Mouse (Mus musculus) embryonic stem cell, embryonic (primary cell): ENCODE results near the gene Gsta3.
"Not testable (repeated sequence)": the region's sequence is repeated elsewhere in the genome, so short reads cannot be mapped to it uniquely, and the experiment has no call there.

Experiments used
- CTCF ChIA-PET, 4 experiments: fragments of 300-600 bp in 2 of 4; fragments of 350-600 bp in 2 of 4; sonication (Branson Sonifier 250); formaldehyde crosslinking; loops; one replicate each; lab custom pipeline; 2022; ENCODE audit warnings: inconsistent platforms in 2 of 4; lab: Charles Lee
- POLR2A ChIA-PET, 4 experiments: fragments of 300-600 bp in 2 of 4; fragments of 350-600 bp in 2 of 4; sonication (Branson Sonifier 250); formaldehyde crosslinking; loops; one replicate each; lab custom pipeline; 2022; ENCODE audit warnings: antibody characterized with exemption in 4 of 4, inconsistent platforms in 1 of 4; lab: Charles Lee

Gene Gsta3

DNA sequence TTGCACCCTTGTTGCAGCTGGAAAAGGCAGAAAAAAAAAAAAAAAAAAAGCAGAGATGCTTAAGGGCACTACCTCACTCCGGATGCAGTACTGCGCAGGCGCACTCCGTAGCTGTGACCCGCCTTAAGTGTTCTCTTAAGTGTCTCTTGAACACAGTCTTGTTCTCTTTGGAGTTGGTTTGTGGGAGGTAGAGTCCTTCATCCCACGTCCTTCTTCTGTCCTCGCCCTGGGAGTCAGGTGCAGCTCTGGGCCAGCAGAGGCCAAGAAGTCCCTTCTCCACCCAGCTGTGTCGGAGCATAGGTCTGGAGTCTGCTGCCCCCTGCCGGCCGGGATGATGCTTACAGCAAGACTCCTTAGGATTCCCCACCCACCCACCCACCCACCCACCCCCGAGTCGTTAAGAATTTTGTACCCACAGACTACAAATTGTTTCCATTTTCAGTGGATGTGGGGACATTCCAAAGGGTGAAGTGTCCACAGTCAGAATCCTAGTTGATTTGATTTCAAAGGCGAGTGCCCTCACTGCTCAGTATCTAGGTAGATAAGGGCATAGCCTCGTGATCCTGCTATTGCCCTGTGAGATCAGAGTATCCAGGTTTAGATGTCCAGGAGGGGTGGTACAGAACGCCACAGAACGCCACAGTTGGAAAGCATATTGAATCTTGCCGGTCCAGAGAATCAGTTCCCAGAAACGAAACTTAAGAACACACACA, 31.1 kb downstream of the Gsta3 start:
- ChIA-PET POLR2A (interaction anchor here (0.6 to 1.5 kb wide), 8 partner anchors 12 to 459 kb away, joined by 3 to 6 read pairs (median 3); partner anchors contain the start of gene Tmem14a (in 3 of the 4)), CTCF (interaction anchor here (0.6 to 2.8 kb wide), 25 partner anchors 8 to 428 kb away, joined by 3 to 44 read pairs (median 4); partner anchors contain the start of gene Tmem14a (in 4 of the 4))

DNA sequence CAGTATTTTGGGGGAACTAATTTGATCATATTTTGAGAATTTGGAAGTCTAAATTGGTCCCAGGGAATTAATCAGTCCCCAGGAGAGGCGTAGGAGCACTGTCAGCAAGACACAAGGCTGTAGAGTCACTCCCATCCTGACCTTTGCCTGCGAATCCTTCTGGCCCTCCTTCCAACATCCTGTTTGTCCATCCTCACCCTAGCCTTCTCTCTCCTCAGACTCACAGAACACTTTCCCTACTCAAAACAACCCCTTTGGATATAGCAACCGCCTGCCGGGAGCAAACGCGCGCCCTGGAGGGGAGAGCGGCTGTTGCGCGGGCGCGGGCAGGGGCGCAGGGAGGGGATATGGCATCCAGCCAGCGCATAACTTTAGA, 31.7 kb downstream of the Gsta3 start:
- ChIA-PET CTCF (interaction anchor here (0.8 to 2.8 kb wide), 11 partner anchors 16 to 106 kb away, joined by 3 to 44 read pairs (median 9); partner anchors contain the start of gene Tmem14a (in 4 of the 4)), POLR2A (interaction anchor here in 3 of 4 experiments (1.2 to 1.5 kb wide), 4 partner anchors 12 to 54 kb away, joined by 3 to 5 read pairs (median 3); partner anchors contain the start of gene Tmem14a (in 3 of the 3))

DNA sequence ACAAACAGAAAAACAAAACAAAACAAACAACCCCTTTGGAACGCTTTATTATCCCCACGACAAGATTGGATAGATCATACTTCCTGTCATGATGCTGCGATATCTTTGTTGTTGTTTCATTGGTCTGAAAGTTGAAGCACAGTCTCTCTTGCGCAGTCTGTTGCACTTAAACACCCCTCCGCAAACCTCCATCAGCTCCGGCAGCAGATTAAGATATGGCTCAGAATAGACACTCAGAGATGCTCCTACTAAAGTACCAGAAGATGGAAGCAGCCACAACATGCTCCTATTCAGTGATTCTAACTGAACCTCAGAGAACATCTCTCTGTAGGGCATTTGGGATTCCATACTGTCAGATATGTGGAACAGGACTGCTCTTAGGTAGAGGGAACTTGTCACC, 32.7 kb downstream of the Gsta3 start:
- ChIA-PET POLR2A (interaction anchor here in 1 of 4 experiments (0.6 kb wide), 1 partner anchor 139 kb away, joined by 3 read pairs; no protein-coding TSS in a partner anchor), CTCF (interaction anchor here in 2 of 4 experiments (1.0 to 1.5 kb wide), 3 partner anchors 55 to 107 kb away, joined by 3 read pairs; partner anchors contain the start of gene Tmem14a (in 1 of the 2))

DNA sequence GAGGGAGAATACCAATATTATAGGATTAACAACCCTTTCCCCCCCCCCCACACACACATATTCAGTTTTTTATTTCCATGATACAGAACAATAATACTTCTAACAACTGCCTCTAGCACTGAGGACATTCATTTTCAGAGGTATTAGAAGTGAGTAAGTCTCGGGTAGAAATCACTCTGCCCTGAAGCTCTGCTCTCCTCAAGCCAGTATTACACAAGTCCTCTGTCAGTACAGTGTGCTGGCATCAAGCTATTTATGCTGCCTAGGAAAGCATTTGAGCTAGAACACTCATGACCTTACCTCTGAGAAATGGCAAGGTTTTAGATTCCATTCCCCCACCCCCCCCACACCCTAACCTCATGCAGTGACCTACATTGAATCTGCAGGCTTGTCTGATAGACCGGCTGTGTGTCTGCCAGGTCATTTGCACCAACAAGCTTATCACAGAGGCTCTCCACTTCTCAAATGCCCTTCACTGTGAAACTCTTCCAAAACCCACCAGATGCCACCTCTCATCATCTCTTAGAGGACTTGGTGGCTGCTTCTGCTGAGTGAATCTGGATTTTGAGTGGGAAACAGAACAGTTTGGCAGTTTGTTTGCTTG, 34.1 kb downstream of the Gsta3 start:
- CTCF ChIA-PET = interaction anchor here in 3 of 4 experiments (0.6 to 1.5 kb wide), 5 partner anchors 26 to 108 kb away, joined by 3 to 7 read pairs (median 5); partner anchors contain the start of gene Tmem14a (in 1 of the 3)
- POLR2A ChIA-PET = no interaction called here

DNA sequence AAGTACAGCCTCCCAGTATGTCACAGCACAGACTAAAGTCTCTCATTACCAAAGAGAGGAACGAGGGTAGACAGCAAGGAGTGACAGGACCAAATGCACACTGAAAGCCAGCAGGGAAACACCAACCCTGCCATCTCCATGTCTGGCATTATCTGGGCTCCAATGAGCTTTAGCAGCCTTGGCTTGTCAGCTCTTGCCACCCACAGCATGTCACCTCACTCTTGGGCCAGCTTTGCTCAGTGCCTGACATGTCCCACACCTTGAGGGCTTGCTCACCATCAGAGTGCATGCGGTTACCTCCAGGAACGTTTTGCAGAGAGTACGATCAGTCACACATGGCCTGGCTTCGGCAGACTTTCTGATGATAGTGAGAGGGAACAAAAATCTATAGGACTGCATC, 35.0 kb downstream of the Gsta3 start:
- POLR2A ChIA-PET = not testable (repeated sequence)
- CTCF ChIA-PET = interaction anchor here in 2 of 4 experiments (0.6 to 1.5 kb wide), 2 partner anchors 57 to 70 kb away, joined by 3 to 5 read pairs; partner anchors contain the start of gene Tmem14a (in 1 of the 2)

DNA sequence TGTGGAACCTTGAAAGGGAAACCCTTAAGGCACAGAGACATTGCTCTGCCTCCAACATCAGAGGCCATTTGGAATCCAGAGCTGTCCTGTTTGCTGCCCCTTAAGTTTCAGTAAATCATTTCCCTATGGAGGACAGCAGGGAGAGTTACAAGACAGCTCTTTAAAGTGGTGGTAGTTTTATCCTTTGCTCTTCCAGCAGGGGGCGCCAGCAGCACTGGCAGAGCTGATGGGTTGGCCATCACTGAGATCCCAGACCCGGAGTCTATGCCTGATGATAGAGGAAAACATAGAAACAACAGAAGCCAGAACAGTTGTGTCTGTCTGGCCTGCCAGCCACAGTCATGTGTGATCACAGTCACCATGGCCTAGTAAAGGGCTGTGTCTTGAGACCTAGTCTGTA, 35.8 kb downstream of the Gsta3 start:
- POLR2A ChIA-PET = not testable (repeated sequence)
- CTCF ChIA-PET = interaction anchor here in 1 of 4 experiments (0.6 to 1.5 kb wide), 3 partner anchors 58 to 77 kb away, joined by 3 to 5 read pairs (median 4); partner anchors contain the start of gene Tmem14a

DNA sequence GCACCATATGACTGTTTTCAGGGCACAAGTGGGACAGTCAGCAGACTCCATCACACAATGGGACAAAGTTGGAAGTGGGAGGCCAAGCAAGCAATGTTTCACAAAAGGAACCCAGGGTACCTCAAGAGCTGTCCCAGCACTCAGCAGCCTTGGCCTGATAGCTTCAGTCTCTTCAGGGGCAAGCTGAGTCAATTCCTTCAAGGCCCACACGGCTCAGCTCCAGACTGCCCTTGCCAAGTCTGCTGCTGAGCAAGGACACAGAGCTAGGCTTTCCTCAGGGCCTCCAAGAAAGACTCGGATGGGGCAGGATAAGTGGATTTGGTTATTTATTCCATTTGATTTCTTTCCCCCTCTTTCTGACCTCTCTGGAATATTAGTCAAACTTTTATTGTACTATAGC, 39.9 kb downstream of the Gsta3 start:
- ChIA-PET CTCF (interaction anchor here in 1 of 4 experiments (0.7 kb wide), 1 partner anchor 39 kb away, joined by 3 read pairs; no protein-coding TSS in a partner anchor), POLR2A (no interaction called here)

DNA sequence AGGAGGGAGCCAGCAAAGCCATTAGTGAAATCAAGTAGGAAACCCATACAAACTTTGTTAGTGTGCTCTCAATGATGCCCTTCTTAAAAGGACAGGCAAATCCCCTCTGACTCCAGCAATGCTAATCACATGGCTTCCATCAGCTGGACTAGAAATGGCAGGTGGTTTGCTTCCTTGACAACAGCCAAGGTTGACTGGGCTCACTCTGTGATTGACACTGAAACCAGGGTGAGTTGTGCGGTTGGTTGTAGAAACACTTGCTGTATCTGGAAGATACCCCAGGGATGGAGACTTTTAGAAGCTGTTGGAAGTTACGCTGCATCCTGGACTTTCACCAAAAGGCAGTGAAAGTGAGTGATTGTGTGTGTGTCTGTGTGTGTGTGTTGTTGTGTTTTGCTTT, 44.3 kb downstream of the Gsta3 start:
- CTCF ChIA-PET, POLR2A ChIA-PET: not testable (repeated sequence)

DNA sequence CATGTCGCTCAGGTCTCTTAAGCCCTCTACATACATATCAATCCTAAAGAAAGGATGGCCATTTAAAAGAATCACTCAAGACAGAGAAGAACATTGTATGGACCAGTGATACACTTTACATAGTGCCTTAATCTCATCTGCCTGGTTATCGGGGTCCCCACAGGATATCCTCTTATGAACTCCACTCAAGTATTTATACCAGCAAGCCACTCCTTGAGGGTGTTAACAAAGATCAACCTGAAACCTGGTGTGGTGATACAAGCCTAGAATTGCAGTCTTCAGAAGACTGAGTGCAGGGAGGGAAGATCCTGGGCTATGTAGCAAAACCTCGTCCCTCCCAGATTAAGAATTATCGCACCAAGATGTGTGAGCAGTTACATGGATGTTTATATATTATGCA, 51.0 kb downstream of the Gsta3 start:
- POLR2A ChIA-PET = no interaction called here
- CTCF ChIA-PET = no interaction called here

DNA sequence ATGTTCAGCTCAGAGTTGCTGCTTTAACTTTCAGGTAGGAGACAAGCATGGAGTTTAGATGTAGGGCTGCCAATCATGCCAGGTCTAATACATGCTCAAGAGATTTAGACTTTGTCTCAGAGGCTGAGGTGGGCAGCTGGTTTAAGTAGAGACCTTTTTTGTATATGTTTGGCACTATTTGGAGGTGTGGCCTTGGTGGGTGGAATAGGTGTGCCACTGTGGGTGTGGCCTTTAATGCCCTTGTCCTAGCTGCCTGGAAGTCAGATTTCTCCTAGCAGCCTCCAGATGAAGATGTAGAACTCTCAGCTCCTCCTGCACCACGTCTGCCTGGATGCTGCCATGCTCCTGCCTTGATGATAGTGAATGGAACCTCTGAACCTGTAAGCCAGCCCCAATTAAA, 52.2 kb downstream of the Gsta3 start:
- ChIA-PET POLR2A (no interaction called here), CTCF (interaction anchor here in 1 of 4 experiments (0.6 kb wide), 1 partner anchor 297 kb away, joined by 3 read pairs; no protein-coding TSS in a partner anchor)

DNA sequence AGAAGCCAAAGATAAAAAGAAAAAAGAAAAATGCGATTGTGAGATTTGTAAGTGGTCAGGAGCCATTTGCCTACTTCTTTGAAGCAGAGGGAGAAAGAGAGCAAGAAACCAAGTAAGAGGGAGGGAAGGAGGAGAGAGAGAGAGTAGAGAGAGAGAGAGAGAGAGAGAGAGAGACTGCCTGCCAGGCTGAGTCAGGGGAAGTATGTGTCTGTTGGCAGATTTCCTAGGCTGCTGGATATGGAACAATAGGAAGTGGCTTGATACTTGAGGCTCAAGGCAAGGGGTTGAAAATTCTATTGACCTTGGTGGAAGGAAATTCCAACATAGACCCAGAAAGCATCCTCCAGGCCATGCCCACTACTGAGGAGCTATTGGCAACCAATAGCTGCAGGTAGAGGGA, 55.8 kb downstream of the Gsta3 start:
- CTCF ChIA-PET = interaction anchor here in 1 of 4 experiments (0.5 kb wide), 1 partner anchor 1062 kb away, joined by 5 read pairs; no protein-coding TSS in a partner anchor
- POLR2A ChIA-PET = no interaction called here

DNA sequence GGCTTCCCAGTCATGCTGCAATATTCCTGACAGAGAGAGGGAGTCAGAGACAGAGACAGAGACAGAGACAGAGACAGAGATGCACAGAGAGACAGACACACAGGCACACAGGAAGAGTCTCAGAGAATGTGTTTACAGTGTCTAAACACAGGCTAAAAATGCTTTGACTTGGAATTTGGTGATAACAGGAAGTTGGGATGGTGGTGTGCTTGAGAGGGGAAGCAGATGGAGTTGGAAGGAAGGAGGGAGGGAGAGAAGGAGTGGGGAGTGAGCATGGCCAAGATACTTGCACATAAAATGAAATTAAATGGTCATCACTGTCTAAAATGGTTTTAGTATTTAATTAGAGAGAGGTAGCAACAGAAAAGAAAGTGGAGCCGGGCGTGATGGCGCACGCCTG, 57.7 kb downstream of the Gsta3 start:
- ChIA-PET POLR2A (no interaction called here), CTCF (no interaction called here)

DNA sequence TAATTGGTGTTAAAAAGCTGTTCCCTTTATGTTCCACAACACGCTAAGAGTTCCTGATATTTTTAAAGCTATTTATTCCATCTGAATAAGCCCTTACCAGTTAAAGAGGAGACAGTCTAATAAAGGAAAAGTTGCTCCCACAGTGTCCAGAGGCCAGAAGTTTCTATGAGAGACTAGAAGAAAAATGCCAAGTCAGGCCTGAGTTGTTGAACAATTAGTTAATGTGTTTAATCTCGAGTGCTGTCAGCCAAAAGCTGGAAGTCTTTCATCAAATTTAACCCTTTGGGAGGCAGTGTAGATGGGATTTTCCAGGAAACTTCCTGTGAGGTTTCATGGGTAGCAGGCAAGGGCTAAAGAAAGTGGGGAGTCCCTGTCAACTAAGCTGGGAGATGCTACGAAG, 59.4 kb downstream of the Gsta3 start:
- ChIA-PET CTCF (no interaction called here), POLR2A (interaction anchor here in 1 of 4 experiments (0.7 kb wide), 1 partner anchor 121 kb away, joined by 3 read pairs; no protein-coding TSS in a partner anchor)

DNA sequence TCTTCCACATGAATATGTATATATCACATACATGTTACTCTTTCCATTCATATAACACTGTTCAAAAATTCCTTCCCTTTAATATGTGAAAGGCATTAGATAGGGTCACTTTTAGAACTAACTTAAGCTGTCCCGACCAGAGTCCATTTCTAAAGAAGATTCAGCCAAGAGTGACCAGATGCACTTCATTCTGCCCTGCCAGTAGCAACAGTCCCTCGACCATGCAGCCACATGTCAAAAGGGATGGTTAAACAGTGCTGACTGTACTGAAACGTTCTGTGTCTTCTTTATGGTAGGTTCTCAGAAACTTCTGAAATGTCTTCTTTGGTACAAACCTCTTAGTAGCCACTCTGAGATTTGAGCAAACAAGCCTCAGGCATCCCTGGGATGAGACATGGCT, 61.3 kb downstream of the Gsta3 start:
- ChIA-PET CTCF (no interaction called here), POLR2A (no interaction called here)

DNA sequence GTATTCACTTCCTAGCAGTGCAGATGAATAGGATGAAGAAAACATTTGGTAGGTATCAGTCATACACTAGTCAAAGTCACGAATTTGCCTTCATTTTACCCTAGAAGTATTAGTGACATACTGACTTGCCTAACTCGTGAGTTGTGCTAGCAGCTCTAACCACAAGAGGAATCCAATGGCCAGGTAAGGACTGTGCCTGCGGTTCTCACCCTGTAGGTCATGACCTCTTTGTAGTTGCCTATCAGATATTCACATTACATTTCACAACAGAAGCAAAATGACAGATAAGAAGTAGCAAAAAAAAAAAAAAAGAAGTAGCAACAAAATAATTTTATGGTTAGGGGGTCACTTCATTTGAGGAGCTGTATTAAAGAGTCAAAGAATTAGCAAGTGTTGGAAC, 63.8 kb downstream of the Gsta3 start:
- ChIA-PET CTCF (no interaction called here), POLR2A (no interaction called here)

DNA sequence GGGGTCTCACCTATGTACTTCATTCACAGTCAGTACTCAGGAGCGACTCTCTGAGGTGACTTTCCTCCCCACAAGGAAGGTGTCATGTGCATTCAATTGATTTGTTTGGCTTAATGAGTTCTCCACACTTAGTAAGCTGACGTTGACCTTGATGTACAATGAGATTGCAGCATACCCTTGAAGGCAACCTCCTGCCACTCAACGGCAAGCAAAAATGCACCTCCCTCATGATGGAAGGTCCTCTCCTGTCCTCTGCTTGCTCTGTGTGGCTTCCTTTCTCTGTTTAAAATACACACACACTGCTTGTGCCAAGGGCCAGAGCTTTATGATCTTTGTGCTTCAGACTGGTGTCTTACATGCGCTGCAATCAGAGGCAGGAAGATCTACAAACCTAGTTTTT, 64.3 kb downstream of the Gsta3 start:
- ChIA-PET POLR2A (no interaction called here), CTCF (no interaction called here)

DNA sequence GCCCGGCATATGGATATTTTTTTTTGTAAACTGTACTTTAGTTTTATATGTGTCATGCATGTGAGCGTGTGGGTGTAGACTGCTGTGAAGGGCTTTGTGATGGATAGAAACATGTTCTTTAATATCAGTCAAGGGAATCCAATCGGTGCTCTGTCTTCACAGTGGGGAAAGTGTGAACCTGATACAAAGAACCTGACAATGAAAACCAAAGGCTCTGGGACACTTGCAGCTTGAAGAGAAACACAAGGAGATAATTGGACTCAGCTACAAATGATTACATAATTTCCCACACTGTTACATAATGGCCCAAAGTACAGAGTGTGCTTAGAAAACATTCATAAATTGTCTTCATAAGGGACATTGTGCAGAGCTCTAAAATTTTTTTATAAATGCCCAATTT, 65.1 kb downstream of the Gsta3 start:
- CTCF ChIA-PET = no interaction called here

DNA sequence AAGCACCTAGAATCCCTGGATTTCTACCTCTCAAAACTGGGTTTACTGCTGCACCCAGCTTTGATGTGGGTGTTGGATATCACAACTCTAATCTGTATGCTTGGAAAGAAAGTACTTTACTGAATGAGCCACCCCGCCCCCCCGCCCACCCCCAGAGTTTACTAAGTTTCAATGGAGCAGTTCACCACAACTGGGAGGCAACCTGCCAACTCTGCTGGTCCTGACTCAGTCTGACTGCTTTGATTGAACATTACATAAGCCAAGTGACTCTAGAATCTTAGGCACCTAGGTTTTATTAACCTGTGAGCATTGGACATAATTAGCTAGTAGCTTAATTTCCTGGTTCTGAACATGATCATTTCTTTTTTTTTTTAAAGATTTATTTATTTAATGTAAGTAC, 73.9 kb downstream of the Gsta3 start:
- POLR2A ChIA-PET = no interaction called here
- CTCF ChIA-PET = interaction anchor here in 1 of 4 experiments (0.6 kb wide), 1 partner anchor 18 kb away, joined by 7 read pairs; no protein-coding TSS in a partner anchor

More for the DNA sequence above, 65.1 kb downstream of the Gsta3 start:
- POLR2A ChIA-PET = no interaction called here
